Comparison of ENCODE assay signal across 10 mouse cellular contexts in genomic region chr19:46392018-46392417, GRCm38 (mm10). TPM values are rescaled to one million over a fixed set of nuclear protein-coding genes. Genes with fewer than 3 reads are reported as not detected.
A peak's percentile ranks its signal among the peaks of the same experiment; 100 is the strongest.
DNase-seq lines count a peak whose midpoint lies in the region; ATAC-seq lines count a peak whose summit lies in the region.
"Had no signal": no experiment of that assay in that cellular context is flagged by ENCODE, and none has a peak within 500 bp of the region (broad histone marks: within the 10 kb centered on the region; RNA-seq: fewer than 3 reads in every experiment).

No protein-coding gene starts in this region.

- H3K9me3 ChIP-seq in forebrain, embryonic 11.5 days (ENCODE audit: control insufficient read depth, low read length) = no peaks in the 10 kb centered on the region
- no peaks in the 10 kb centered on the region for H3K9me3 ChIP-seq in forebrain, embryonic 12.5 days
- H3K9me3 ChIP-seq in neural tube, embryonic 15.5 days (replicated peaks) = no peaks in the 10 kb centered on the region
- H3K9me3 ChIP-seq: hindbrain, embryonic 15.5 days had no signal

- 49% methylated on average over 4 of the region's 4 CpGs for WGBS in forebrain, embryonic 11.5 days
- WGBS in forebrain, embryonic 12.5 days = 47% methylated on average over 4 of the region's 4 CpGs
- WGBS in neural tube, embryonic 15.5 days = 29% methylated on average over 4 of the region's 4 CpGs

- no peaks in the 10 kb centered on the region for H3K36me3 ChIP-seq in forebrain, embryonic 11.5 days (ENCODE audit: control insufficient read depth, insufficient read depth, low read length)
- peaks cover 12% of the 10 kb centered on the region for H3K36me3 ChIP-seq in forebrain, embryonic 12.5 days (replicated peaks)
- peaks cover 6% of the 10 kb centered on the region for H3K36me3 ChIP-seq in neural tube, embryonic 15.5 days

- H3K9ac ChIP-seq in forebrain, embryonic 11.5 days (ENCODE audit: low read length) = no peak overlapping the region
- H3K9ac ChIP-seq in forebrain, embryonic 12.5 days = no peak overlapping the region
- no peak overlapping the region for H3K9ac ChIP-seq in neural tube, embryonic 15.5 days (replicated peaks)
- H3K9ac ChIP-seq: hindbrain, embryonic 15.5 days had no signal

- DNase-seq in forebrain, embryonic 11.5 days (ENCODE audit: low spot score) = peak; percentile 70
- DNase-seq in neural tube, embryonic 10.5 days (ENCODE audit: extremely low spot score, low spot score) = peak; percentile 47
- DNase-seq in embryo, embryonic 10.5 days (ENCODE audit: low spot score) = peak; percentile 71
- peak; percentile 61 for DNase-seq in mesoderm, embryonic 11.5 days (ENCODE audit: low read depth, low spot score)
- no peak for DNase-seq in left cerebral cortex, postnatal 36 days (ENCODE audit: low spot score in 2 of 2)
- no peak for DNase-seq in frontal cortex, adult 2 months (ENCODE audit: extremely low spot score in 1 of 2, low spot score in 1 of 2)

- 0 out of 2 replicates have a peak, but pooled peaks cover 2% of the 10 kb centered on the region for H3K4me1 ChIP-seq in forebrain, embryonic 11.5 days (replicated peaks; ENCODE audit: control insufficient read depth, insufficient read depth, low read length)
- H3K4me1 ChIP-seq in forebrain, embryonic 12.5 days = peaks cover 21% of the 10 kb centered on the region
- peaks cover 43% of the 10 kb centered on the region for H3K4me1 ChIP-seq in neural tube, embryonic 15.5 days

- no peak for ATAC-seq in forebrain, embryonic 11.5 days (replicated peaks; ENCODE audit: low FRiP score)
- no peak for ATAC-seq in forebrain, embryonic 12.5 days (ENCODE audit: low FRiP score)
- ATAC-seq in neural tube, embryonic 15.5 days (ENCODE audit: low FRiP score) = no peak

- no peak overlapping the region for H3K4me3 ChIP-seq in forebrain, embryonic 11.5 days (ENCODE audit: low read depth, low read length)
- no peak overlapping the region for H3K4me3 ChIP-seq in forebrain, embryonic 12.5 days (replicated peaks)
- no peak overlapping the region for H3K4me3 ChIP-seq in neural tube, embryonic 15.5 days (replicated peaks)
- H3K4me3 ChIP-seq: hindbrain, embryonic 15.5 days; myocyte had no signal

- intact Hi-C loops in left cerebral cortex, postnatal 36 days (cut with DNase I) = no loop called here

- H3K27ac ChIP-seq in forebrain, embryonic 11.5 days (ENCODE audit: low read depth, low read length) = no peak overlapping the region
- H3K27ac ChIP-seq in forebrain, embryonic 12.5 days = no peak overlapping the region
- H3K27ac ChIP-seq in neural tube, embryonic 15.5 days (replicated peaks) = no peak overlapping the region
- H3K27ac ChIP-seq: hindbrain, embryonic 15.5 days had no signal

- no peak overlapping the region for H3K4me2 ChIP-seq in forebrain, embryonic 11.5 days (ENCODE audit: low read depth, low read length, severe bottlenecking)
- no peak overlapping the region for H3K4me2 ChIP-seq in forebrain, embryonic 12.5 days
- H3K4me2 ChIP-seq in neural tube, embryonic 15.5 days = no peak overlapping the region
- H3K4me2 ChIP-seq: hindbrain, embryonic 15.5 days had no signal

- H3K27me3 ChIP-seq in forebrain, embryonic 11.5 days (ENCODE audit: control insufficient read depth, insufficient read depth, low read length) = no peaks in the 10 kb centered on the region
- no peaks in the 10 kb centered on the region for H3K27me3 ChIP-seq in forebrain, embryonic 12.5 days
- H3K27me3 ChIP-seq in neural tube, embryonic 15.5 days (replicated peaks) = no peaks in the 10 kb centered on the region
- H3K27me3 ChIP-seq: hindbrain, embryonic 15.5 days had no signal

RNA-seq across cellular contexts. Expression of gene Actr1a, which starts 3.5 kb away (rescaled TPM):
- 204 and 232 TPM in 2 replicates for polyA plus RNA-seq in forebrain, embryonic 11.5 days (2014; fragmentation: Nextera tagmentation; extraction: Ambion mirVana)
- 241 and 254 TPM in 2 replicates for polyA plus RNA-seq in forebrain, embryonic 12.5 days (2016; fragmentation: Nextera tagmentation; extraction: Ambion mirVana)
- 281 and 314 TPM in 2 replicates for polyA plus RNA-seq in neural tube, embryonic 15.5 days (2015; fragmentation: Nextera tagmentation; extraction: Ambion mirVana)
- 100 to 1,000 TPM; 175 to 195 TPM for total RNA-seq in left cerebral cortex, postnatal 36 days (2021)
- polyA plus RNA-seq in frontal cortex, adult 2 months (2012; rRNA removed) = 173 and 175 TPM in 2 replicates

RNA-seq across cellular contexts. Expression of gene Sufu, which starts 4.7 kb away (rescaled TPM):
- polyA plus RNA-seq in forebrain, embryonic 11.5 days (2014; fragmentation: Nextera tagmentation; extraction: Ambion mirVana) = 48.3 and 48.6 TPM in 2 replicates
- polyA plus RNA-seq in forebrain, embryonic 12.5 days (2016; fragmentation: Nextera tagmentation; extraction: Ambion mirVana) = 38.7 and 44.1 TPM in 2 replicates
- 18.3 and 21.4 TPM in 2 replicates for polyA plus RNA-seq in neural tube, embryonic 15.5 days (2015; fragmentation: Nextera tagmentation; extraction: Ambion mirVana)
- total RNA-seq in left cerebral cortex, postnatal 36 days (2021) = 10 to 100 TPM; 18.3 to 18.6 TPM
- 10.5 and 12.4 TPM in 2 replicates for polyA plus RNA-seq in frontal cortex, adult 2 months (2012; rRNA removed)

RNA-seq across cellular contexts. Expression of gene 2310034G01Rik, which starts 41.9 kb away (rescaled TPM):
- 1.3 and 2.7 TPM in 2 replicates for polyA plus RNA-seq in forebrain, embryonic 11.5 days (2014; fragmentation: Nextera tagmentation; extraction: Ambion mirVana)
- 1.4 and 1.8 TPM in 2 replicates for polyA plus RNA-seq in forebrain, embryonic 12.5 days (2016; fragmentation: Nextera tagmentation; extraction: Ambion mirVana)
- polyA plus RNA-seq in neural tube, embryonic 15.5 days (2015; fragmentation: Nextera tagmentation; extraction: Ambion mirVana) = 2.4 and 2.7 TPM in 2 replicates
- under 1 TPM; 0.62 to 0.68 TPM for total RNA-seq in left cerebral cortex, postnatal 36 days (2021)
- polyA plus RNA-seq in frontal cortex, adult 2 months (2012; rRNA removed) = 1.8 and 2.1 TPM in 2 replicates

RNA-seq across cellular contexts. Expression of gene Mfsd13a, which starts 51.1 kb away (rescaled TPM):
- 7.9 and 8.6 TPM in 2 replicates for polyA plus RNA-seq in forebrain, embryonic 11.5 days (2014; fragmentation: Nextera tagmentation; extraction: Ambion mirVana)
- 8.8 and 9.3 TPM in 2 replicates for polyA plus RNA-seq in forebrain, embryonic 12.5 days (2016; fragmentation: Nextera tagmentation; extraction: Ambion mirVana)
- 13.2 and 13.9 TPM in 2 replicates for polyA plus RNA-seq in neural tube, embryonic 15.5 days (2015; fragmentation: Nextera tagmentation; extraction: Ambion mirVana)
- 10 to 100 TPM; 25.6 to 27.8 TPM for total RNA-seq in left cerebral cortex, postnatal 36 days (2021)
- polyA plus RNA-seq in frontal cortex, adult 2 months (2012; rRNA removed) = 30.4 and 39.6 TPM in 2 replicates

RNA-seq across cellular contexts. Expression of gene Cuedc2, which starts 53.5 kb away (rescaled TPM):
- 217 and 242 TPM in 2 replicates for polyA plus RNA-seq in forebrain, embryonic 11.5 days (2014; fragmentation: Nextera tagmentation; extraction: Ambion mirVana)
- polyA plus RNA-seq in forebrain, embryonic 12.5 days (2016; fragmentation: Nextera tagmentation; extraction: Ambion mirVana) = 226 TPM in 2 replicates
- 322 and 350 TPM in 2 replicates for polyA plus RNA-seq in neural tube, embryonic 15.5 days (2015; fragmentation: Nextera tagmentation; extraction: Ambion mirVana)
- total RNA-seq in left cerebral cortex, postnatal 36 days (2021) = 100 to 1,000 TPM; 166 to 216 TPM
- 226 and 229 TPM in 2 replicates for polyA plus RNA-seq in frontal cortex, adult 2 months (2012; rRNA removed)

Comparison
In these comparisons a context has a peak if more than half of its experiments do, and no peak if none do; other contexts are left out.
1. DNase-seq: peak in forebrain, embryonic 11.5 days (single experiment), neural tube, embryonic 10.5 days (single experiment), embryo, embryonic 10.5 days (single experiment) and mesoderm, embryonic 11.5 days (single experiment); none in left cerebral cortex, postnatal 36 days (0 of 2) and frontal cortex, adult 2 months (0 of 2).